Mouse (Mus musculus) heart, adult 2 months (tissue): ENCODE data around the gene Cdk14.

Source experiments
- CTCF ChIP-seq: fragments of 200-600 bp; IDR thresholded peaks from 2 replicates; pipeline ENCODE4 v1.8.1; 2022; ENCODE audit warnings: antibody characterized with exemption, mild to moderate bottlenecking, moderate library complexity
- EP300 ChIP-seq: fragments of 200-500 bp; IDR thresholded peaks from 2 replicates; pipeline ENCODE4 v1.6.1; 2011; ENCODE audit warnings: low read depth, low read length, control low read depth; ENCODE audit not compliant: insufficient read depth

DNA sequence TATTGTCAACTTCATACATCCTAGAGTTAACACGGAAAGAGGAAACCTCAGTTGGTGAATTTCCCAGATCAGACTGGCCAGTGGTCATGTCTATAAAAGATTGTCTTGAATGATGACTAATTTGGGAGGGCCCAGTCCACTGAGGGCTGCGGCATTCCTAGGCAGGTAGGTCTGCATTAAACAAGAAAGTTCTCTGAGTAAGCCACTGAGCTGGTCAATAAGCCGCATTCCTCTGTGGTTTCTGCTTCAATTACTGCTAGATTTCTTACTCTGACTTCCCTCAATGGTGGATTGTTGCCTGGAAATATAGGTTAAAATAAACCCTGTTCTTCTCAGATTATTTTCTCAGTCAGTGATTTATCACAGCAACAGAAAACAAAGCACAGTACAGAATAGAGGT is 631.6 kb downstream of the Cdk14 start:
- TF ChIP-seq CTCF (no peak), EP300 (no peak)
